Mouse (Mus musculus): ENCODE data around the gene Cyp4v3.
"Not testable (repeated sequence)": the region's sequence is repeated elsewhere in the genome, so short reads cannot be mapped to it uniquely, and the experiment has no call there.

The Cyp4v3 gene

DNA sequence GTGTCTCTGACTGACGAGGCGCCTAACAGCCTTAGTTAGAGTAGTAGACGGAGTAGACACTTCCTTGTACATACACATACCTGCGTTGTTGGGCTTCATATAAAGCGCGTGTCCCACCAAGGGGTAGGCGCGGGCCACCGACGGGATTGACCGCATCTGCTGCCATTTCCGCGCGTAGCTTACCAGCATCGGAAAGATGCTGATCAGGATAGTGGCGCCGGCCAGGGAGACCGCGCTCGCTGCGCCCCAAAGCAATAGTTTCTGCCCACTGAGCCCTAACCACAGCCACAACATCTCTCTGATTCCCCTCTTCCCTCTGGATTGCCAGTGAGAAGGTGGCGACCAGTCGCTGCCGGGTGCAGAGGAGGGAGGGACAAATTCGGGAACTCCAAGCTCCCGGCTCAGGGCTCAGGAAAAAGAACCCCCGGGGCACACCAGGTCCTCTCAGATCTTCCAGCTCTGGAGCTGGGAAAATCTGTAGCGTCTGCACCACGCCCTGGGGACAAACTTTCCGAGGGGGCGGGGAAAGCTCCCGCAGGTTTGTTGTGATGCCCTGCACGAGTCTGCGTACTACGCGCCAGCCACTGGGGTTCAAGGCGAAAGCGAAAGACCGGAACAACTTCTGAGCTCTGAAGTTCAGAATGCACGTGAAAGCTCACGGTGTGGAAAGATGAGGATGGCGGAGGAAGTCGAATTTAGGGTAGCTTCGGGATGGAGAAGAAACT lies at the start of gene Cyp4v3:
Gene Cyp4v3 (minus strand): TSS at position 532 of the 725 bp plus-strand sequence.
- peak; percentile 62 for DNase-seq

DNA sequence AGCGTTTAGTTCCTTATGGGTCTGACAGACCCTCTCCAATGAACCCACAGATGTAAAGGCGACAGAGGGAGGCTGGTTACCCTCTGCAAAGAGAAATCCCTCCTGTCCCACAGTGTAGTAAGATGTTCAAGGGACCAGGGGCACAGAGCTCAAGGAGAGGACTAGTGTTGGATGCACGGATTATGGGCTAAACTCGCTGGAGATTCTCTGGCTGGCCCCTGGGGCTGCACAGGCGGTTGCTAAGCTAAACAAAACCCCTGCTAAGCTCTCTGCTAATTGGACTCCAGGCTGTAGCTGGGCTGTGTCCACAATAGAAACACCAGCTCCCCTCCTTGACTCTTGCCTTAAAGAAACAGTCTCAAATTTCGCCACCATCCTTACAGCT lies 48.9 kb upstream of the Cyp4v3 start, which contains the start of gene Fam149a:
Gene Fam149a (minus strand): TSS at position 329 of the 385 bp plus-strand sequence.
- DNase-seq = no peak

DNA sequence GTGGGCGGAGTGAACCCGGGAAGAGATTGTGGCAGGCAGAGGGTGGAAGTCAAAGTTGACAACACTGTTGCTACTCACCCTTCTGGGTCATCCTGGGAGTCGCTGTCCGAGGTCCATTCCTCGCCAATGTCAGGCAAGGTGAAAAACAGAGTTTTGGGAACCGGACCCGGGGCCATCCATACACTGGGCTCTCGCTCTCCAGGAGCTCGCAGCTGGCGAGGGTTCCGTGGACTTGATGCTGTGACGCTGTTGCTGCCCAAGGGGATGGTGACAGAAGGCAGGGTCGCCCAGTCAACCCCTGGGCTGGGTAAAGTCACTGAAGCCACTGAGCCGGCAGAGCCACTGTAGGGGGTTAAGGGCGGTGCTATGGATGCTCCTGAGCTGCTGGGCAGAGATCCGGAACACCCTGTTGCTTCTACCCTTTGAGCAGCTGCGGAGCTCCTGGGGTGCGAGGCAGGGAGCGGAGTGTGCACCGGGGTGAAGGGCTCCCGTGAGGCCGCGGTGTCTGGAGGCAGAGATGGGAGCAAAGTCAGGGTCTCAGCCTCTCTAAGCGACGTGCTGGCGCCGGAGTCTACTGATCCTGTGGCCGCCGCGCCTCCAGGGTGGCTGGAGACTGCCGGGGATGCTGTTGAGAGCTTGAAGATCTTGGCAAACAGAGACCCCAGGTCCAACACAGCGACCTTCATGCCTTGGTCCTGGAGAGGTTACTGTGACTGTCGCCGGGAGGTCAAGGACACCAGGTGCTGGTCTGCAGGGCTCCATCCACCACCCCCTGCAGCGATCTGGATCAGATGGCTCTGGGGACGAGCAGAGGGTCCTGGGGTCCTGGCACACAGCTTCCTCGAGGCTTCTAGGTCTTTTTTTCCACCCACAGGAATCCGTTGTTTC lies 48.3 kb upstream of the Cyp4v3 start:
- no peak for DNase-seq

DNA sequence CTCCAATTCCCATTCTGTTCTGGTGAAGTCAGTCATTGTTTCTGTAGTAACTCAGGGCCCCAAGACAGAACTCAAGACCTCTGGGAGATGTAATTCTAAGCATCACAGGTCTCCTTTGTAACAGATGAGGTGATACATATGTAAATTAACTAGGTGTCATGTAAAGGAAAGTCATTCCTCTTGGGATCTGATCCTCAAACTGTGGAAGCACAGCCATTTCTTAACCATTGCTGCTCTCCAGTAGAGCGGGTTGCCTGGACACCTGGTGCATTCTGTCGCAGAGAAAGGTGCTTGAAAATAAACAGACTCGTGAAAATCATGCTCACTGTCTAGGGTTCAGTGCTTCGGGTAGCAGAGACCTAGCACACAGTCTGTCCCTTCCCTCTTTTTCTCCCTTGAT lies 47.6 kb upstream of the Cyp4v3 start:
- no peak for DNase-seq

DNA sequence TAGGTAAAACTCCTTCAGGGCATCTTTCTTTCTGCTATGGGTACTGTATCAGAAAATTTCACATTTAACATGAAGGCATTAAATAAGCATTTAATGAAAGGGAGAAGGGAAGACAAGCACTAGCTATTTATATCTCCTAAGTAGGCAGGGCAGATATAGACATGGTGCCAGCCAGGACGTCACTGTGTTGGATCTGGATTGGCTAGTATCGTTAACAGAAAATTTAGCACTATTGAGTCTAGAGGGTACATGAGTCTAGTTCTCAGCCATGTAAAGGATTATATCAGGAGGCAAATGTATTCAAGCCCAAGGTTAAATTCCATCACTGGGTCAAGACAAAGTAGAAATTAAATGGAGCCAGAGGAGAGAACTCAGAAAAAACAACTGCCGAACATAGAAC lies 41.1 kb upstream of the Cyp4v3 start:
- no peak for DNase-seq

DNA sequence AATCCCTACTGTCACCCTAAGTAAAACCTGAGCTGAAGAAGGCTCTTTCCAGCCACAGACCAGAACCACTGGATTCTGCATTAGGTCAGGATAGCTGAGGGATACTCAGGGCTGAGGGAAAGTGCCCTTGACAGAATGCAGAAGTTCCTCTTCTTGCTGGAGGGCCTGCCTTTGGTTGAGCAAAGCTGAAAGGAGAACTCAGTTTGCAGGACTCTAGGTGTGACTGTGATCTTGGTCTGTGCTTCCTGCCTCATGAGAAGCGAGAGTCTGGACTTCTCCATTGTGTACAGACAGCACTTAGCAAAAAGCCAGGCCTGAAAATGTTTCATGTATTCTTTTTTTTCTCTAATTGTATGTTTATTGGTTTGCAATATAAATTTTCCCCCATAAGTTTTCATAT lies 34.1 kb upstream of the Cyp4v3 start:
- no peak for DNase-seq

DNA sequence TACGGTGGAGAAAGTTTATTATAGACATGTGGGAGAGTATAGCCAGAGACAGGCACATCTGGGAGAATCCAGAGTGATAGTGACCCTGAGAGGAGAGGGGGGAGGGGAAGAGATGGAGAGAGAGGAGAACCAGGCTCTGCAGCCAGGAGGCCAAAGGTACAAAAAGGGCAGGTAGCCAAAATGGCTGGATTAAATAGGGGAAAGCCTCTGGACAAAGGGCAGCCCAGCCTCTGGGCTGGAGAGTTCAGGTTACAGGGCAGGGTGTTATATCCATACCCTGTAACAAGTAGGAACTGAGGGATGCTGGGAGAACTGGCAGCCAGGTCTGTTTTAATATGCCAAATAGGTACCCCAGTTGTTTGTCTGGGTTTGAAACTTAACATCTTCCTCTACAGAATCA lies 30.2 kb upstream of the Cyp4v3 start:
- no peak for DNase-seq

DNA sequence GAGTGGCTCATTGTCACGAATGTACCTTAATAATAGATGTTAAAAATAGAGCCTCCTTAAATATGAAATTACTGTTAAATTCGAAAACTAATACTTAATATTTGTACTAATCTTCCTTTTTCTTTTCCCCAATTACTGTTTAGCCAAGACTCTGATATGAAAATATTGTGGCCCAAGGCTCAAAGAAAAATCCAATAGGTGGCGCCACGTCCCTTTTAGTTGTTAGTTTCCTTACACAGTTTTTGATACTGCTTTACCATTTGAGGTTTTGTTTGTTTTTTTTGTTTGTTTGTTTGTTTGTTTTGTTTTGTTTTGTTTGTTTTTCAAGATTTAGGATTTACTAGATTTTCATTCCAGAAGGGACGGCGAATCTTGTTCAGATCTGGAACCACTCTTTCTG lies 29.3 kb upstream of the Cyp4v3 start:
- no peak for DNase-seq

DNA sequence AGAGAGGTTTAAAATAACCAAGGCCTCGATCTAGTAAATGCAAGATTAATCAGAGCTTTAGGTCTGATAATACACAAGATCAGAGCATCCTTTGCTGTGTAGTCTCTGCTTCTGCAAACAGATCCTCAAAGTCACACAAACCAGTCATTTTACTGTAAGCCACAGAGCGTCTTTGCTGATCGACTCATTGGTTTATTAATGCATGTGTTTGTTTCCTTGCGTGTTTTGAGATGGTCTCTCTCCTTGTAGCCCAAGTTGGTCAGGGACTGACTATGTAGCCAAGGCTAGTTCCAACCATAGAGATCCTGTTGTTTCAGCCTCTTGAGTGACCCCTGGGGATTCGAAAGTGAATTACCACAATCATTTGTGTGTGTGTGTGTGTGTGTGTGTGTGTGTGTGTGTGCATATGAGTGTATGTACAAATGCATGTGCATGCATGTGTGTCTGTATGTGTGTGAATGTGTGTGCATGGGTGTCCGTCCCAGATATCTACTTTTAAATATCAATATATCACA lies 26.1 kb upstream of the Cyp4v3 start:
- no peak for DNase-seq

DNA sequence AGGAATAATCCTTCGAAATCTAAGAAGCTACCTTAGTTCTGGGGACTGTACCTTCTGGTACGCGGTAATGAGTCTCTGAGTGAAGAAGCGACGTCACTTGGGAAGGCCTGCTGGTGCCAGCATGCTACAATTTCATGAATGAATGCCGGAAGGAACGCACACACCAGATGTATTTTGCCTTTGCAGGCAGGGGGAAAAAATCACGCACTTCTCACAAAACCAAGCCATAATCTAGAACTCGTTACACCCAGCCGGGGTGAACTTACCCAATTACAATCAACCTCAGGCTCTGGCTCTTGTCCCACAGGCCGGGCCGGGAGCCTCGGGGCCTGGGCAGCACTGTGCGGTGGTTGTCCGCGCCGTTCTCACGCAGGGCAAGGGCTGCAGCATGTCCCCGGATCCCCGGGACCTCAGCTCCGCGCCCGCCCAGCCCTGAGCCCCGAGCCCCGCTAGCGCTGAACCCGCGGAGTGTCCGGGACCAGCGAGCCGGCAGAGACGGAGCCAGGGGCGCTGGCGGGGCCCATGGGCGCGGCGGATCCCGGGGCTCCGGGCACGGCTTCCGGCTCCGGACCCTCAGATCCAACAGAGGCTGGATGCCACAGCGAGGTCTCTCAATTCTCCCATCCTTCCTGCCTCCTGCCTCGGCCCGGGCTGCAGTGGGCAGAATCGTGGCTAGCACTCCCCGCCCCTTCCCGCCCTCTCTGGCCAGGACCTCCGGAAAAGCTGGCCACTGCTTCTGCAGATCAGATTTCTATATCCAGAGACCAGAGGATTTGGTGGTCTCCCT lies 25.3 kb upstream of the Cyp4v3 start:
- DNase-seq = no peak

DNA sequence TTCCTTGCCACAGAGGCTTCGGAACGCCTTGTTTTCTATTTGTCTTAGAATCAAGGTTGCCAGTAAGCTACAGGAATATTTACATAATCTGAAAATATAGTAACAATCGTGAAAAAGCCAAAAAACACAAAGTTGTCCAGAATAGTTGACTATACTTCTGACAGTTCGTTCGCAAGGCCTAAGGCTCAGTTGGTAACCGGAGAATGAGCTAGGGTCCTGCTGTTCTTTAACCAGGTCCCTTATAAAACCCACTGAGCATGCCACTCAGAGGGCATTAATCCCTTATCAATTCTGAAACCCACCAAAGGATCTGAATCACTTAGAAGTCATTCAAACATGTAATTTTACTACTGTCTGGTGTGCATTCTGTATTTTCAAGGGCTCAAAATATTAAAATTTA lies 22.8 kb upstream of the Cyp4v3 start:
- no peak for DNase-seq

DNA sequence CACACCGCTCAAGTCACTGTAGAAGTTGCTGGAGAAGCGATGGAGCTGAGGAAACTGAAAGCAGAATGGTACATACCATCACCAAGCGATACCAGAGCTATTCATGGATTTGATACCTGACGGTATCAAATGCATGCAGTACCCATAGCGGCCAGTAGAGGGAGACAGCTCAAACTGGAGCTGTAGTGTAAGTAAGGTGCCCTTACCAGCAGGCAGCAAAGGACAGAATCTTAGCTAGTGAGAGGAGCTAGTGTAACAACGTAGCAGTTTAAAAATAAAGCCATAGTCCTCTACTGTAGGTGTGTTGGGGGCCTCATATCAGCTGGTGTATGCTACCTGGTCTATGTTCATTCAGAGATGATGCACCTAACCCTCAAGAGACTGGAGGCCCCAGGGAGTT lies 12.0 kb upstream of the Cyp4v3 start:
- peak; percentile 71 for DNase-seq

DNA sequence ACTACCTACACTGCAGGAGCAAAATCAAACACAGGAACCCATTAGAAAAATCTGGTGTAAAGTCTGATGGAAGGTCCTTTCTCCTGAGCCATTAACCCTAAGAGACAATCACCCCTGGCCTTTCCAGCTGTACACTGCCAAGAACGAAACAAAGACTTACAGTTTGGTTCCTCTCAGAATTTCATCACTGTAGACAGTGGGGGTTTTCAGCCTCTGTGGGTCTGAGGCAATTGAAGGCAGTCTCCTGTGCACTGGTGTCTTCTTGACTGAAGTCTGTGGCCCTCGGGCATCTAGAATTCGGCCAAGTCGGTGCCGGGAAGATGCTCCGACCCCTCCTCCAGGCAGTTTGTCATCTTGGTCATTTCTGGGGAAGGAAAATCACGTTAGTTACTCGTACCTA lies 11.3 kb upstream of the Cyp4v3 start:
- no peak for DNase-seq

DNA sequence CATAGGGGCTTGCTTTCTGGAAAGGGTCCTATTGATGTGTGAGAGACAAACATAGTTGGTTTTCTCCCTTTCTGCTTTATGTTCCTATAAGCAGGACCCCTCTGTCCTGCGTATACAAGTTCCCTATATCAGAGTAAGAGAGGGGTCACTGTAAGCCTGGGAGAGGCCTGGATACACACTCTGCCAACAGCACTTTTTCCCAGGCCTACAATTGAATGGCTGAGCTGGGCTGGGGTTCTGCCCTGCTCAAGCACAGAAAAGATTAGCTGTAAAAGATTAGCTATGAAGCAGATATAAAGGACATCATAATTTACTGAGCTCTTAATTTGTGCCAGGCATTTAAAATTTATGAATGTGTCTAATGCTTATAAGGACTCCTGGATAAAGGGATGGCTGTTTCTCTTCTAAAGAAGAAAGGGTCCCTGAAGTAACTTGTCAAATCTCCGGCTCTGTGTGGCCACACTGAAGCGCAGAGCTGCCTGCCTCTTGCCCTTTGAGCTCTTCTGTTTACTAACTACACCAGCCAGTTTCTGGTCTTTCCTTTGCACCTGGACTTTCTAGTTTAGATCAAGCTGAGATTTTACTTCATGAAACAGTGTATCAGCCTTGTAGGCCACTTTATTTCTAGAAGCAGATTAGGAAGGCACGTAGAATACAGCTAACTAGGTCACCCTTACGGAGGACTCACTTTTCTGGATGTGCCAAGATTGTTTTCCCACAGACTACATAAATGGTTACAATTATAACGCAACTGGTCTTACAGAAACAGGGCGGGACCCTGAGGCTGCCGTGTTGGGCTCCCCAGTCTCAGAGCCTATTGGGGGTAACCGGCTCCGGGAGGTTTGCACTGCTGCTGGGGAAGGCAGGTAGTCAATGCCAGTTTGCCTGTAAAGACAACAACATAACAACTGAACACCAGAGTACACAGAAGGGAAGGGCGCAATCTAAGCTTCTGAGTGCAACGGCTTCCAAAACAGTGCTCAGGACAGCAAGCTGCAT lies 8.9 kb upstream of the Cyp4v3 start:
- no peak for DNase-seq

DNA sequence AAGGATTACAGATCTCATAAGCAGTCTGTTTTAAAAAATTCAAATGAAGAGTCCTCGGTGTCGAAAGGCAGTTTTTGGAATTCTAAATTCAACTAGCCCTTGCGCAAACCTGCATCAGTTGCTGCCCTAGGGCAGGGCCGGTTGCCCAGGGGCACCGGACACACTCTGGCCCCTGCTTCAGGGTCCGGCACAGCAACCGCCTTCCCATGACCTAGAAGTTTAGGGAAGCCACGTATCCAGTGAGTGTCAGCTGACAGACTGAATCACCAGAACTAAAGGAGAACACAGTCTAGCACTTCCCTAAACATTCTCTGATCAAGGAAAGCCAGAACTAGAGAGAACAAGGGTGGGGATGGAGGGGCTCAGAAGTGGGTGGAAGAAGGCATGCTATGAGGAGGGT lies 477 bp upstream of the Cyp4v3 start:
- DNase-seq = no peak

DNA sequence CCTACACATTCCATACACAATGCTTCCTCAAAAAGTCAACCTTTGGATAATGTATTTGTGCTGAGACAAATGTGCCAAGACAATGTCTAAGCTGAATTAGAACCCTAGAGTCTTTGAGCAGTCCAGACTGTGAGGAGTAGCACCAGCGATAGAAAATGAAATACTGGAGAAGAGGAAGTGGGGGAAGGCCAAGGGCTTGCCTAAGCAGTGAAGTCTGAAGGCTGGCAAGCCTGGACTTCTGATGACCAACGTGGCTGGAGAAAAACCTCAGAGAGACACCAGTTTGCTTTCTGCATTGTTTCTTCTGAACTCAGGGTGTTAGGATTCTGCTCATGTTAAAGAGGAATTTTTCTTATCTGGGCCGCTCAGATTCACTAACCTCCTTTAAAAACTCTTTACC lies 2.2 kb downstream of the Cyp4v3 start:
- DNase-seq = no peak

DNA sequence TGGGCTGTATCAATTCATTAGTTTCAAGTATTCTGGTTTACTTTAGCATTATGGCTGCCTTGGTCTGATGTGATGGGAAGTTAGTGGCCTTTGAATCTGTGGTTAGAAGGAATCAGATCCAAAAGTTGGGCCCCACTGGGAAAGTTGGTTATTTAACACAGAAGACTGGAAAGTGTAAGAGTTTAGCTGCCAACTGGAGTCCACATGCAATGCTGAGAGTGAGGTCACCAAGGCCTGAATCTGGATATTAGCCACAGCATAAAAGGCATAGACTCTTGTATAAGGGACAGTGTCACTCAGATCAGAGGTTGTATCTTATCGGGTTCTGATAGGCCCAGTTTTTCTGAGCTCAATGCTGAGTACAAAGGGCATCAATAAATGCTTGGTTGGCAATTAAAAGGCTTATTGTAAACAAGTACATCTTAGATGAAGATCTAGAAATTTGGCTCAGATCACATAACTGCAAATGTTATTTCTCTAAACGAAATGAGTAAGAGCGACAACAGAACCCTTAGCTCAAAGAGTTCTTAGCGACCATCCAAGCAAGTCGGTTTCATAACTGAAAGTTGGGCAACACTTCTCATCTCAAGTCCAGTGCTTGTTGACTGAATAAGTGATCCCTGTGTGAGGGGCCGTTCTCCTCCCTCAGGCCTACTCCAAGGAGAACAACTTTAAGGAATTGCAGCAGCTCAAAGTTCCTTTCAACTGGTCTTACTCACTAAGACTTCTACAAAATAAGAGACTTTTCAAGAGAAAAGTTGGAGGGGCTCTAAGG lies 3.6 kb downstream of the Cyp4v3 start:
- DNase-seq = no peak

DNA sequence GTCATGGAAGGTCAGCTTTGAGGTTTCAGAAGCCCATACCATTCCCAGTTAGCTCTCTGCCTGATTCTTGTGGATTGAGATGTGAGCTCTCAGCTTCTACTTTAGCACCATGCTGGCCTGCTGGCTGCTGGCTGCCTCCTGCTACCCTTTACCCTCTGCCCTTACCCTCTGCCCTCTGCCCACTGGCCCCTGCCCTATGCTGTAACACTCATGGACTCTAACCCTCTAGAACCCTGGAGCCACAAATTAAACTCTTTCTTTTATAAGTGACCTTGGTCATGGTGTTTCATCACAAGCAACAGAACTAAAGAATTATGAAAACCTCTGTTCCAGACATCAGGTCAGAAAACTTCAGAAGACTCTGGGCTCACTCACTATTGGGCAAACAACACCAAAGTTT lies 5.9 kb downstream of the Cyp4v3 start:
- not testable (repeated sequence) for DNase-seq

DNA sequence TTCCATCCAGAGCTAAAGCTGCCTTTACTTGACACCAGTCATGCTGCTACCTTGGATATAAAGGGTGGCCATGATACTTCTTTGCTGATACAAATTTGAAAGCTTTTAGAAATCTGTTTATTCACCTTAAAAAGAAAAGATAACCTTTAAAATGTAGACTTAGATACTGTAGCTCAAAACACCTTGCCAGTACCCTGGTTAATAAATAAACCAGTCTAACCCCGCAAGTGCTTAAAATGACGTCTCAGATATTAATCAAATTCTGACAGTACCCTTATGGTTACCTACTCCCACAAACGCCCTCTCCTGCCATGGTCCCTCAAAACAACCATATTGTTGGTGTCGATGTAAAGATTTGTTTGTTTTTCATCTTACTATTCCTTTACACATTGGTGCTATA lies 8.9 kb downstream of the Cyp4v3 start:
- no peak for DNase-seq

DNA sequence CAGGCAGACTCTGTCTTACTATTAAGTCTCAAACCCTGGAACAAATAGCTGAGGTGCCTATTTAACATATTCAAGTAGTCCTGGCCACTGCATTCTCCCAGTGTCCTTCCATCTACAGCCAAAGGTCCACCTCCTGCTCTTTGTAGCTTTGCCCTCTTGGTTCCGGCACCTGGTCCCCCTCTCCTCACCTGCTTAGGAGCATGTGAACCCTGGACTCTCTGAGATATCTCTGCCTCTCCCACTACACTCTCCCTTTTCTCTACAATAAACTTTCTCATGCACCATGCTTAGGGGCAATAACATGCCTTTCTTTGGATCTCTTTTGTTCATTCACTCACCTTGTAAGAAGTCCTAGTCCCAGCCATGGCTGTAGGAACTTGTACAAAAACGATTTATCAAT lies 11.7 kb downstream of the Cyp4v3 start:
- no peak for DNase-seq

DNA sequence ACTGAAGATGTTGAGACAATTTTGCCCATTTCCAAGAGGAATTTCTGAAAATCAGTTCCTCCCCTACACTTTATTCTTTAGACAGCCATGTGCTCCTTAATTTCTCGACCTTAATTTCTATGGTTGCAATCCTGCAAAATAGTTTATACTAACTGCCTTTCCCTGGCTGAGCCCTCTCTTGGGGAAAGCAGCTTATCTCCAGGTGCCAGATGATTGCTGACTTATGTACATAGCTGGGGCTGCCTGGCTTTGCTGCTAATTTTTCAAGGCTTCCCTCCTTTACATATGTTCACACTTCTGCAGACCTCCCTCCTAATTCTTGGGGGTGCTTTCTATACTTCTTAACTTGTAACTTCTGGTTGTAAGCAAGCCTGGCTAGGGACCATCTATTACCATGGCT lies 12.1 kb downstream of the Cyp4v3 start:
- DNase-seq = no peak

Measured in liver (tissue).